Mouse (Mus musculus): ENCODE results near the gene Adprm.

The Adprm gene

DNA sequence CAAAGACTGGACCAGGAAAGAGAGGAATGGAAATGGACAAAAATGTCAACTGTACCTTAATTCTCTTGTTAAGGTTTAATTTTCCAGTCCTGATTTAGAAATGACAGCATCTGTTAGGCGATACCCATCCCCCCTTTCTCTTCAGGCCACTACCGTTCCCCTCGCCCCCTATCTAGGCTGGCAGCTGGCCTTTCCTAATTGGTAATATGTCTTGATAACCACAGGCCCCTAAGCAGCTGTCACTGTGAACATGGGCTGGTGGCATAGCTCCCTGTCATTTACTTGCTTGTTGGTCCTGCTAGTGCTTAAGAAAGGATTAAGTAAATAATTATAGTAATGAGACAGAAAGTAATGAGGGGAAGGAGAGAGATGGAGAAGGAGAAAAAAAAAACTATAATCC lies 25.0 kb upstream of the Adprm start:
- DNase-seq (ENCODE audit: low read depth, low spot score) = no peak

DNA sequence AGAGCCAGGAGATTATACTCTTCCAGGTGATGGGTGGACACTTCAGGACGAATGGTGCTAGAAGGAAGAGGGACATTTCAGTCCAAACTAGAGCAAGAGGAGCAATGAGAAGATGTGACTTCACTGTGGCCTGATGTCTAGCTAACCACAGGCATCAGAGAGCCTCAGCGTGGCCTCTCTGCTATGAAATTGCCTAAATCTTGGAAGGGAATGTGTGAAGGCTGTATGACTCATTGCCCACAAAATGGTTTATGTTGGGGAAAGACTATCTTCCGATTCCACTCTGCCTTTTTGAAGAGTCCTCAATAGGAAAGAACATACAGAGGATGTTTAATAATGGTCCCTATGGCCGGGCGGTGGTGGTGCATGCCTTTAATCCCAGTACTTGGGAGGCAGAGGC lies 24.4 kb upstream of the Adprm start:
- no peak for DNase-seq (ENCODE audit: low read depth, low spot score)

DNA sequence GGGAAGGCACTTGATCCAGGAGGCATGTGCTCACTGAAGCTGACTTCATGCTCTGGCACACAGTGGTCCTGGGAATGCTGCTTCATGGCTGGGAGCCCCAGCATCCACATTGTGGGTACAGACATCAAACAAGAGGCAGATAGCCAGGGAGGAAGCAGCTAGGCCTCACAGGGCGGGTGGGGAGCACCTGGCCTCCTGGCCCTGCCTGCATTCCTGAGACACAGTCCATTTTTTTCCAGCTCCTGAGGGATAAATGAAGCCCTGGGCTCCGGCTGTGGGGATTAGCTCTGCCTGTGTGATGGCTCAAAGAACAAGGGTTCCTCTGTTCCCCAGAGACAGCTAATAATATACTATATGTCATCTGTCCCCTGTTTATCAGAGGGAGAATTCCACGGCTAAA lies 22.6 kb upstream of the Adprm start:
- DNase-seq (ENCODE audit: low read depth, low spot score) = no peak

DNA sequence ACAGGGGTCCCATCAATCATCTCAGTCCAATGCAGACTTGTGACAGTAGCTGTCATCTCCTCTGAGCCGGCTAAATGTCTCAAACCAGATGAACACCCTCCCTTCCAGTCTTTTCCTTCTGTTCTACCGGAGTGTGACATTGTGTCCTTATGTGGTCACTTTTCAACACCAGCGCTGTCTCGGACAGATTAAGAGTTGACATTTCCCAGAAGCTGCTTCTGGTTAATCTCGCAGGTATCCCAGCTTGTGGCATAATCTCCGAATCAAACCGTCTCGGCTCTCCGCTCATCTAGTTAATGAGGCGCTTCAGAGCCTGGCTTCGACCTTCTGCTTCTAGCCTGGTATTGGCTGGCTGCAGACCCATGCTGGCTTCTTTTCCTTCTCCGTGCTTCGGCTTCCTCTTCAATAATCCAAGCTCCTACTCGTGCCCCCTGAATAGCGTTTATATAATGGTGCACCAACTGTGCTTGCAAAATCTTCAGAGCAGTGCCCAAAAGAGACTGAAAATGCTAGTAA lies 20.3 kb upstream of the Adprm start:
- DNase-seq (ENCODE audit: low read depth, low spot score) = no peak

DNA sequence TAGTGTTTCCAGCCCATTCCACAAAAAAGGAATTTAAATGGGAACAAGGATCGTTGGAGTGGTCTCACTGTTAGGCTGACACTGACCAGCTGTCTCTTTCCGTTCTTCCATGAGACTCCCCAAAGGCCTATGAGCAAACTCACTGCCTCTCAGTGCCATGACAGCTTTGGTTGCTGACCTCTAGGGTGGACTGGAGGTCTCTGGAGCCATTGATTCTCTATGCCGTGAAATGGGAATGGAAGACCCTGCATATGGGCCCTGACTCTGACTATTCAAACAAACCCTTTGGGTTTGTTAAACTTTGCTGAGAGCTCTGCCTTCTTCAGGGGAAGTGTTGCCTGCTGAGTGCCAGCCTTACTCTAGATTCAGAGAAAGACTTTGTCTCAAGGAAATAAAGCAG lies 15.3 kb upstream of the Adprm start:
- DNase-seq (ENCODE audit: low read depth, low spot score) = no peak

DNA sequence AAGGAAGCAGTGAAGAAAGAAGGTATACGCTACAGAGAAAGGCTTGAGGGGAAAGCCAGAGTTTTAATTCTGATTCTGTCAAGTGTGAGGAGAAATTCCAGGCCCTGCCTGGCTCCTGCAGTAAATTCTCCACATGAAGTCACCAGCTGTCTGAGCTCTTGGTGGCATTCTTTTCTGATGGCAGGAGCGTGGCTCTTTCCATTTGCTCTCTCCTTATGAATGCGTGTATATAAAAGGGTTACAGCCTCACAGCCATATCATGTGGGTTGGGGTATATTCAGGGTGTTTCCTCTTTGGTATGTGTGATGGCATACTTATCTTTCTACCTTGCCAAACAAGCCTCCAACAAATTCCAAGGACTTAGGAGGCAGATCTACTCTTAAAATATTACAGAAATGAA lies 10.3 kb upstream of the Adprm start:
- DNase-seq (ENCODE audit: low read depth, low spot score) = no peak

DNA sequence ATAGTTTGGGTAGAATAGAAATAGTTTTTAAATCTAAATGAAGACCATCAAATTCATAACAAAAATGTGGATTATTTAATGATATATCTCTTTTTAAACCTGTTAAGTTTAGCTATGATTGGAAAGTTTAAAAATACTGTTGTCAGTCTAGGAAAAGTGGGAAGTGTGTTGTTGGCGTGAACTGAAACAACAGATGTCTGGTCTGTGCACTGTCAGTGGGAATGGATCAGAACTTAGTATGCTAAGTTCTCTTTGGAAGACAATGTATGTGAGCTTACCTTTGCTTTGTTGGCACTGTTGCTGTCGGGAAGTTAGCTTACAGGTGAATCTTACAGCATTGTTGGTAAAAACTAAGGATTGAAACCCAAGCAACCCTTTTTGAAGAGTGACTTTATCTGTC lies 8.9 kb upstream of the Adprm start:
- DNase-seq (ENCODE audit: low read depth, low spot score) = no peak

DNA sequence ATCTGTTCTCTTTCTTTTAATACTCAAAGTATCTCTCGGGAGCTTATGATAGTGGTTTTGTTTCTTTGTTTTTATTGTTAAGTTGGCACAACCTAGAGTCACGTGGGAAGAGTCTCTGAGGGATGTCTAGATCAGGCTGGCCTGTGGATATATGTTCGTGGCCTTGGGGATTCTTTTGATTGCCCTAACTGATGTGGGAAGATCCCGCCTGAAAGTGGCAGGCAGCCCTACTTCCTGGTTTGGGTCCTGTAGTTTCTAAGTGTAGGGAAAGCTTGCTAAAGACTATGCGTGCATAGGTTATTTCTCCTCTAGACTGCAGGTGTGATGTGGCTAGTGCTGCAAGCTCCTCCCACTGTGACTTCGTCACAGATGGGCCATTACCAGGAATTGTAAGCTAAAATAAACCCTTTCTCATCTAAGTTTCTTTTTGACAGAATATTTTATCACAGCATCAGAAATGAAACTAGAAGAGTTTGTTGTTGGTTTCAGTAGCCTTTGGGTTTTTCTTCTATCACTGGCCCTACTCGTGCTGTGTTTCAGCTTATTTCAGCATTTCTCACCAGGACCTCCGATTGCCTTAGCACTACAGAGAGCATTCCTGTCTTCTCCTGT lies 2.5 kb upstream of the Adprm start:
- DNase-seq (ENCODE audit: low read depth, low spot score) = no peak

DNA sequence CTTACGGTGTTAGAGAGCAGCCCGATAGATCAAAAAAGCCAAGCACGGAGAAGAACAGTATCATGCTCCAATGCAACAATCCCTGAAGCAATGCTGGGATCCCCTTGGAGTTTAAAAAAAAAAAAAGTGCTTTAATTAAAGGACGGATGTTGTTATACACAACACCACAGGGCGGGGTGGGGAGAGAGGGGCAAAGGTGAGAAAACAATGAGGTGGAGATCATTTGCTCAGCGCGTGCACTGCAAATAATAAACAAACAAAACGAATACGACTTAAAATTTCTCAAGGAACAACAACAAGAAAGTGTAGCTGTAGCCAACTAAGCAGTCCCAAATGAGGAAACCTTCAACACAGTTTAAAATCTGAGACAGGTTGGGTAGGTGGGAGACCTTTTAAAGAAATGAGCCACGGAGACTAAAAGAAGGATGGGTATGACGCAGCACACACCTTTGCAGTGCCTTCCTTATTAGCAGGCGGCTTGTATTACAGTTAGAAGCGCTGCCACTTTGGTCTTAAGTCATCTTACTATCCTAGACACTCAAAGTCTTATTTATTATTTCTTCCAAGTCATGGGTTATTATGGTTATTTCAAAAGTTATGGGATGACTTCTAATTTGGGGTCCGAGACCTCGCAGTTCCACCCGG lies 596 bp downstream of the Adprm start:
- DNase-seq (ENCODE audit: low read depth, low spot score) = peak; percentile 28

DNA sequence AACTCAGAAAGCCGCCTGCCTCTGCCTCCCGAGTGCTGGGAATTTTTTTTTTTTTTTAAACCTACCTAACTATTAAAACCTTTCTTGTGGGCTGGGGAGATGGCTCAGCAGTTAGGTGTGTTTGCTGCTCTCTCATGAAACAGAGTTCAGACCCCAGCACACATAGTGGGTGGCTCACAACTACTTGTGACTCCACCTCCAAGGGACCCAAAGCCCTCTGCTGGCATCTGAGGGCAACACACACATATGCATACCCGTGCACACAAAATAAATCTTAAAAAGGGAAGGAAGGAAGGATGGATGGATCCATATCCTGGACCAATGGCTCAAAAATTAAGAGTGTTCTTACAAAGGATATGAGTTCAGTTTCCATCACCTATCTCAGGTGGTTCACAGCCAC lies 3.1 kb downstream of the Adprm start:
- DNase-seq (ENCODE audit: low read depth, low spot score) = peak; percentile 73

DNA sequence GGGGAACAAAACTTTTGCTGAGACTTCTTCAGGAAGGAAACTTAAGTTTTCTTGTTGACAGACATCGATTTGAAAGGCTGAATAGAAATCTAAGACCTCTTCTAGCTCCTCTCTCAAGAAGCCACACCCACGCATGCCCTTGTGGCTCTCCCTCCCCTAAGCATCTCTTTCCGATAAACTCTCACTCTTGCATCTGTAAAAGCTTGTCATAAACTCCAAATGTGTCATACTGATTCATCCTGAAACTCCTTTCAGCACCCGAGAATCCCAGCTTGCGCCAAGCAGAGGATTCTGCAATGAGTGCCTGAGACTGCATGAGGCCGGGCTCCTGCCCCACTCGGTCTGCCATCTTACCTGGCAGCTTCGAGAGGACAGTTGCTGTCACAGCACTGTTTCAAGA lies 3.9 kb downstream of the Adprm start:
- DNase-seq (ENCODE audit: low read depth, low spot score) = peak; percentile 25

DNA sequence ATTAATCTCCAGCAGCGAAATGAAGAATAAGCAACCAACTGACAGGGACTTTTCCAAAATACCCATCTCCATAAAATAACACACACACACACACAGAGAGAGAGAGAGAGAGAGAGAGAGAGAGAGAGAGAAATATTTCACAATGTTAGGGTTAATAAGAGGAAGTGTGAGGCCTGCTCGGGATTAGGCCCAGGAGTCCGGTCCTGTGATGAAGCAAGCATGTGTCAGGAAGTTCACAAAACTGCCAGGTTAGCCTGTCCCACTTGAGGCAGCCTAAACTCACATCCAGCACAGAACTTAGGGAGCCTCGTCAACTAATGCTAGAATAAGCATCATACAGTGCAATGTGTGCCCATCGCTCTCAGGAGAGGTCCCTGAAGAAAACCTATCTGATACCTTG lies 5.2 kb downstream of the Adprm start:
- DNase-seq (ENCODE audit: low read depth, low spot score) = no peak

DNA sequence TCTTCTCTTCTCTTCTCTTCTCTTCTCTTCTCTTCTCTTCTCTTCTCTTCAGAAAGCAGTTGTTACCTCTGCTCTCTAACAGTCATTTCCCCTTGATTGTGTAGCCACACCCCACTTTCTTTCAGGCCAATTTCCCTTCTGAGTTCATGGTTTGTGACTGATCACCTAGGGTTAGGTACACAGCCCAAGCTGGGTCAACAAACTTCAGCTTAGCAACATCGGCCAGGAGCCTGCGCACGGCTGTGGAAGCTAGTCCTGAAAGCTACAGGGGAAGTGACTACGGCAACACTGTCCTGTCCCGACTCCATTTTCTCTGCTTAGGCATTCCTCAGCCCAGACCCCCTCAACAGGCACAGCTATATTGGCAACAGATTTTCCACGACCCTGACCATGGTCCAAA lies 7.4 kb downstream of the Adprm start:
- DNase-seq (ENCODE audit: low read depth, low spot score) = peak; percentile 44

DNA sequence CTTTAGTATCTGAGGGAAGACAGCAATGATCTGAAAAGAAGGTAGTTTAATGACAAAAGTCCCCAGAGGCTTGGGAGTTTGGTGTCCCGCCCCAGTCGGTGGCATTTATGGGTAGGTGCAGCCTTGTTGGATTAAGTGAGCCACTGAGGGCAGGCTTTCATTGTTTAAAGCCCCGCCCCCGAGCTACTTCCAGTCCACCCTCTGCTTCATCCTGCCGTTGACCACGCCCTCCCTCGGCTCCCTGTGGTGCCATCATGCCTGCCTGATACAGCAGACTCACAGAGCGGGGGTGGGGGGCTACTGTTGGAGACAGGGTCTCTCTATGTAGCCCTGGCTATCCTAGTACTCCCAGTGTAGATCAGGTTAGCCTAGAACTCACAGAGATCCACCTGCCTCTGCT lies 9.4 kb downstream of the Adprm start:
- DNase-seq (ENCODE audit: low read depth, low spot score) = peak; percentile 97

DNA sequence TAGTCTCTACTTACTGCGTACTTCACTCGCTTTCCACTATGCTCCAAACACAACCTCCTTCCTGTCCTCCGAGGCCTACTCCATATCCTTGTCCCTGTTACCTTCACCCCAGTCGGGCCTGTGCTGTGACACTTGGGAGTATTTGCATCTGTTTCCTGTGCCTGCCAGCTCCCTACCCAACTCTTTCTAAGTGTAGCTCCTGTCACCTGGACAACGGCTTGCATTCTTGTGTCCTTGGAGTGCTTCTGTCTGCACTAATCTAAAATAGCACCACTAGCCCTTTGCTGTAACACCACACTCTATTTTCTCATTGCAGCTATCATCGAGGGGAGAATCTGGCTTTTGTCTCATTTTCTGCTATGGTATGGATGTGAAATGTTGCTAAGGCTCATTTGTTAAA lies 11.9 kb downstream of the Adprm start:
- no peak for DNase-seq (ENCODE audit: low read depth, low spot score)

DNA sequence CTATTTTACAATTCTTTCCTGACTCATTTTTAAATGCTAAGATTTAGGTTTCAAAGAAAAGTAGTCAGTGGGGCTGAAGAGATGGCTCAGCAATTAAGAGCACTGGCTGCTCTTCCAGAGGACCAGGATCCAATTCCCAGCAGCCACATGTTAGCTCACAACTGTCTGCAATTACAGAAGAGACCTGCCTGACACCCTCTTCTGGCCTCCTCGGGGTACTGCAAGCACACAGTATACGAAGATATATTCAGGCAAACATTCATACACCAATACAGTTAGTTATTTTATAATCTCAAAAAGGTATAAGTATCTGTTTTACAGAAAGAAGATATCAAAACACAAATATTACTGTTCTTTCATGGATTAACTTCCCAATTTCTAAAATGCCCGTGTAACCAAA lies 12.6 kb downstream of the Adprm start:
- DNase-seq (ENCODE audit: low read depth, low spot score) = peak; percentile 73

DNA sequence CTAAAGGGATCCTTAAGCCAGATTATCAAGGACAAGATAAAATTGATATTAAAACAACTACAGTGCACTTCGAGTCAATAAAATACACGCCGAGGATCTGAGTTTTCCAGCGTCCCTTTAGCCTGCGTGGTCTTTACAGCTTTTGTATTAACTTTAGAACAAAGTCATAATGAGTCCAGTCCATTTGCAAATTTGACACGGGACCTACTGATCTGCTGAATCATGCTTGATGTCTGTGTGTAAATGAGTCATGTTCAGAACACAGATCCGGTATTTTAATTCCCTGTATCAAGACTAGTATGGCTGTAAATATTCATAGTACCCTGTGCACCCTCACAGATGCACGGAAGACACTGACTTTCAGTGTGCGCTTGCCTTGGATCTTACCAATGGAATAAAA lies 15.5 kb downstream of the Adprm start:
- no peak for DNase-seq (ENCODE audit: low read depth, low spot score)

DNA sequence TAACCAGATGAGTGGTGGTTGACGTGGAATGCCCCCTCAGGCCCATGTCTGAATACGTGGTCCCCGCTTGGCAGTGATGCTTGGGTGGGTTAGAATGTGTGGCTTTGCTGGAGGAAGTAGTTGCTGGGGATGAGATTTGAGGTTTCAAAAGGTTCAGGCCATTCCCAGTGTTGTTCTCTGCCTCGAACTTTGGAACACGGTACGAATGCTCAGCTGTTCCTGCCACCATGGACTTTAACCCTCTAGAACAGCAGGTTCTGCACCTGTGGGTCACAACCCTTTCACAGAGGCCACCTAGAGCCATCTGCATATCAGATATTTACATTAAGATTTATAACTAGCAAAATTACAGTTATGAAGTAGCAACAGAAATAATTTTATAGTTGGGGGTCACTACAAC lies 16.2 kb downstream of the Adprm start:
- no peak for DNase-seq (ENCODE audit: low read depth, low spot score)

DNA sequence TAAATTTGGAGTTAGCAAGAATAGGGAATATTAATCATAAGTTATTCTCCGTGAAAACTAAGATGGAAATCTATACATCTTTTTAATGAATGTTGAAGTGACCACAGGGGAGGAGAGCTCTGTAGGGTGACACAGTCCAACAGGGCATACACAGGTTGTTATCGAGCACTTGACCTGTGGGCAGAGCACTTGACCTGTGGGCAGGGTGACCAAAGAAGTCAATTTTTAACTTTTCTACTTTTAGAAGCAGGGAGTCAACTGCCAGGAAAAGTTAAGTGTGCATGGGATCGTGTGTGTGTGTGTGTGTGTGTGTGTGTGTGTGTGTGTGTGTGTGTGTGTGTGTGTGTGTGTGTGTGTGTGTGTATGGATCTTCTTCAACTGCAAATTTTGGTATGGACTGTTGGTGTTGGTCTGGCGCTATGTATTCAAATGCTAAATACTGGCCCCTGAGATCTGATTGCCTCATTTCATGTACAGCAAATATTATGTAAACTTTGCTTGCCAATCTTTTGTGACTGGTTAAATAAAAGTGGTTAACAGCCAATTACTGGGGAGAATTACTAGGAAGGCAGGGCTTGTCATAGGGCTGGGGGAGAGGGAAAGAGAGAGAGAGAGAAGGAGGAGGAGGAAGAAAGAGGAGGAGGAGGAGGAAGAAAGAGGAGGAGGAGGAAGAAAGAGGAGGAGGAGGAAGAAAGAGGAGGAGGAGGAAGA lies 17.5 kb downstream of the Adprm start:
- no peak for DNase-seq (ENCODE audit: low read depth, low spot score)

DNA sequence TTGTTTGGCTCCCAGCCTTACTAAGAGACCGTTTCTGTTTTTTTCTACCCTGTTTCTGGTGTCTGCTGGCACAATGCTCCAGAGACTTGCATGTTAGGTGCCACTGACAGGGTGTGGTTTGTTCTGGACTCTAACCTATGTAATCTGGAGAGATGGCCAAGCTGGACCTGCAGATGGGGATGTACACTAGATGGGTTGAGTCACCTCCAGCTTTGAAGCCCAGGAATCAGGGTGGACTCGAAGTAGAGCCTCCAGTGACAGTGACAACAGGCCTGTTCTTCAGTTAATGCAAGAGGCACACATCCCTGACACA lies 20.8 kb downstream of the Adprm start:
- DNase-seq (ENCODE audit: low read depth, low spot score) = no peak

DNA sequence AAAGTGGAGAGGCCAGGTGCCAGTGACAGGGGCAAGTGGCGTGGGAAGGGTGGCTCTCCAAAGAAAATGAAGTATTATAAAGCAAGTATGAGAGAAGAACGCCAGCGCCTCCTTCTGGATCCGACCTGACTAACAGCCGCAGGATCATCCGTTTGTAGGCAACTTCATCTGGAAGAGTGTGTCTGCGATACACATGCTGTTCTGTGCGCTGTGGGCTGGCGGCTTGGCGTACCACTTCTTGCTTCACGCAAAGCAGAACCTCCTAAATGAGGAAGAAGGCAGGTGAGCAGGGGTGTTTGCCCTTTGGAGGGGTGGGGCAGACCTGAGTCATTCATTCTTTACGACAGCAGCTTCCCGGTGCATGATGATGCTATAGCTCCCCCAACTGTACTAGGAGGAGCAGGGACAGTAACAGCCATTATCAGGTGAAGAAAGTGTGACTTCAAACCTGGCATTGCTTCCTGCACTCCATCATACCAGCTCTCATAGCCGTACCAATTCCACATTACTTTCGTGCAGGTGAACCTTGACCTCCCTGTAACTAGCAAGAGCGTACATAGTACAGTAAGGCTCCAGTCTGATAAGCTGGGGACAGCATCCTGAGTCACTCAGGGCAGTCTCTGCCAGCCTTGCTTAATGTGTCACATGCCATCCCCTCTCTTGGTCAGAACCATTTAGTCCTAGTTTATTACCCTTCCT lies 21.3 kb downstream of the Adprm start:
- peak; percentile 76 for DNase-seq (ENCODE audit: low read depth, low spot score)

DNA sequence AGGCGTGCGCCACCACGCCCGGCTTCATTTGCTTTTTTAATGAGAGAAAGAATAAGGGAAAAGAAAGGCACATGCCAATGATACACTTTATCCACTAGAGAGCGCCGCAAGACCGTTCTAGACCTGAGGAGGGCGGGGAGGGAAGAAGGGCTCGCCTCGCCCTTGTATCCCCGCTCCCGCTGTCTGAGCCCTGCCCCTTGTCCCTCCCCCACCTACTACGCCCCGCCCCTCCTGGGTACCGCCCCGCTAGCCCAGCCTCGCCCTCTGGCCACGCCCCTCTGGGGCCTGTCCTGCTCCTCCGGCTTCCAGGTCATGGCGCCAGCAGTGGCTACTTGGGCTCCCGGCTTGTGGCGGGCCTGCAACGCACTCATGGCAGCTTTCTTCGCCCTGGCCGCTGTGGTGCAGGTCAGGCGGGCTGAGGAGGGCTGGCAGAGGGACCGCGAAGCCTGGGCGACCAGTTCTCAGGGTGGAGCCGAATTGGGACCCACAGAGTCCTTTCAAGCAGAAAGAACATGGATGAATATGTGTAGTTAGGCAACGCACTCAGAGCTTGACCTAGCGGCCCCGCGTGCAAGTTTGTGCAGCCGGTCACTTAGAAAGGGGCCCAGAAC lies 27.4 kb downstream of the Adprm start, which contains the start of gene Tmem220:
Gene Tmem220 (plus strand): TSS at position 288 of the 611 bp plus-strand sequence.
- DNase-seq (ENCODE audit: low read depth, low spot score) = peak; percentile 99

Measured in R1 (cell line).